Mouse (Mus musculus) heart, adult 18-20 months (tissue): Measurements from ENCODE around the gene Inafm2. TPM values are rescaled to one million over a fixed set of nuclear protein-coding genes. Genes with fewer than 3 reads are reported as not detected.

Source experiments
- DNase-seq, 2 experiments: peaks; one replicate each; pipeline ENCODE4 v3.0.0; 2021 to 2022; ENCODE audit warnings: mixed read lengths in 1 of 2
- long read RNA-seq, 2 experiments: library from polyadenylated mRNA; stranded (forward); transcript quantifications; one replicate each; pipeline ENCODE4 v2.0.0; 2021
- total RNA-seq, 2 experiments: library from RNA; stranded (reverse); gene quantifications; 2 replicates each; pipeline ENCODE4 v1.2.3; 2021

The Inafm2 gene
- total RNA-seq, result 10 to 100 TPM; 31.3 to 35.1 TPM
- long read RNA-seq, experiment 1, transcript Inafm2-201 (1 exons, 3,053 nt), result major isoform, 12 of 12 reads
- long read RNA-seq, experiment 1, partial matches to known transcripts, result 0 of 12 reads
- long read RNA-seq, experiment 1, other reads (novel, unspliced or antisense), result 0 of 12 reads
- long read RNA-seq, experiment 2, partial matches to known transcripts, result 0 of 4 reads
- long read RNA-seq, experiment 2, other reads (novel, unspliced or antisense), result 0 of 4 reads

- peak; percentile 92 to 97 for DNase-seq
Observed at GRCm38 (mm10) chr2:118745232-118745884, at the start of gene Inafm2. Gene Inafm2 (plus strand): TSS chr2:118745758.

- DNase-seq, result peak in 1 of 2 experiments; percentile 34
Observed at GRCm38 (mm10) chr2:118696451-118697308, 48.9 kb upstream of the Inafm2 start.

- DNase-seq, result peak in 1 of 2 experiments; percentile 22
Observed at GRCm38 (mm10) chr2:118697311-118697877, 48.2 kb upstream of the Inafm2 start.

GRCm38 (mm10) chr2:118697955-118698354 is 47.6 kb upstream of the Inafm2 start:
- DNase-seq, result no peak

GRCm38 (mm10) chr2:118700179-118701062 is 45.1 kb upstream of the Inafm2 start:
- peak; percentile 84 to 93 for DNase-seq

- DNase-seq, result no peak
Observed at GRCm38 (mm10) chr2:118701161-118701560, 44.4 kb upstream of the Inafm2 start.

GRCm38 (mm10) chr2:118701971-118702882 is 43.3 kb upstream of the Inafm2 start:
- DNase-seq, result no peak

- peak; percentile 56 to 68 for DNase-seq
Observed at GRCm38 (mm10) chr2:118702883-118703761, 42.4 kb upstream of the Inafm2 start.

GRCm38 (mm10) chr2:118703913-118704730 is 41.4 kb upstream of the Inafm2 start, which contains the start of gene Ankrd63:
Gene Ankrd63 (minus strand): TSS chr2:118703963.
- peak in 1 of 2 experiments; percentile 28 for DNase-seq

GRCm38 (mm10) chr2:118706436-118706835 is 39.1 kb upstream of the Inafm2 start:
- DNase-seq, result no peak

- peak in 1 of 2 experiments; percentile 42 for DNase-seq
Observed at GRCm38 (mm10) chr2:118708472-118708871, 37.1 kb upstream of the Inafm2 start.

GRCm38 (mm10) chr2:118709655-118710221 is 35.8 kb upstream of the Inafm2 start:
- no peak for DNase-seq

GRCm38 (mm10) chr2:118711038-118711494 is 34.5 kb upstream of the Inafm2 start:
- peak in 1 of 2 experiments; percentile 38 for DNase-seq

- DNase-seq, result no peak
Observed at GRCm38 (mm10) chr2:118713631-118714030, 31.9 kb upstream of the Inafm2 start.

- DNase-seq, result no peak
Observed at GRCm38 (mm10) chr2:118714230-118714629, 31.3 kb upstream of the Inafm2 start.

- DNase-seq, result peak; percentile 74 to 88
Observed at GRCm38 (mm10) chr2:118716677-118717076, 28.9 kb upstream of the Inafm2 start.

- no peak for DNase-seq
Observed at GRCm38 (mm10) chr2:118723693-118724486, 21.7 kb upstream of the Inafm2 start.
